Mouse (Mus musculus) lung, adult 2 months (tissue): Measurements from ENCODE around the gene Ncapg2.

ENCODE experiments used
- CTCF ChIP-seq: fragments of 200-500 bp; IDR thresholded peaks from 2 replicates; pipeline ENCODE4 v1.5.1; 2011; ENCODE audit warnings: mild to moderate bottlenecking, low read length, control low read depth; ENCODE audit not compliant: insufficient read depth
- POLR2A ChIP-seq: fragments of 200-500 bp; IDR thresholded peaks from 2 replicates; pipeline ENCODE4 v1.6.1; 2011; ENCODE audit warnings: low read depth, mild to moderate bottlenecking, control low read depth, low read length, borderline replicate concordance; ENCODE audit errors: extremely low read depth

DNA sequence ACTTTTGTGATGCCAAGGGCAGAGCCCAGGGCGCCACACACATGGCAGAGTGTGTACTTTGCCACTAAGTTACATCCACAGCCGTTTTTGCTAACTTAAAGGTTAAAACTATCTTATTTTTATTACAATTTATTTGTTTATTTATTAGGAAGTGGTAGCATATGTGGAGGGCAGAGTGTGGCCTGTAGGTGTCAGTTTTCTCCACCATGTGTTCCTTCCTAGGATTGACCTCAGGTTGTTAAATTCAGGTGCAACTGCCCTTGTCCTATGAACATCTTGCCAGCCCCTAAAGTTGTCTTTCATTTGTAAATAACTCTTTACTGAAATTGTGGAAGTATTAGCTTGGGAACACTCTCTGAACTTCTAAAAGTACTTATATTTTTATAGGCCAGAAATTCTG, 20.2 kb downstream of the Ncapg2 start:
- TF ChIP-seq CTCF (no peak), POLR2A (no peak)
